Mouse (Mus musculus) megakaryocyte, embryonic 14.5 days (primary cell): ENCODE measurements at regions not wholly inside any gene's neighbourhood (a gene's known extent, or its start where the extent isn't known, plus 50 kb on each side); places are given as distances from the start of the nearest gene placed in this dataset.

Experiments
- FLI1 ChIP-seq: IDR thresholded peaks from 2 replicates; pipeline ENCODE4 v1.6.1; 2012; ENCODE audit warnings: low read length, inconsistent platforms, mixed read lengths
- GATA1 ChIP-seq: IDR thresholded peaks from 3 replicates; pipeline ENCODE4 v1.6.1; 2012; ENCODE audit warnings: mixed read lengths, low read length, inconsistent platforms, borderline replicate concordance

DNA sequence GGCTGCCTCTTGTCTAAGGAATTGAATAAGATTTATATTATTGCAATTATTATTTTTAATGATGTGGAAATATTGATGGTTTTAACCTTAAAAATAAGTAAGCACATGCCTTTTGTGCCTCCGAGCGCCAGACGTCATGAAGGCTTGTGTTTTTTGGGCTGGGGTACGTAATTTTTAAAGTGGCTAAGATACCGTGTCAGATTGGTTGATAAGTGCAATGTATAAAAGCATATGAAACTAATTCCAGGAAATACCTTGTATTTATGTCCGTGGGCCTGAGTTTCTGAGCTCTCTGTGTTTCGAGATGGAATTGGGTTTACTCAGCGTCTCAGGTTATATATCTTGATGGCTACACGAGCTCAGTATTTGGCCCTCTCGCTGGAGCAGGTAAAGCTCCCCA, 414.7 kb downstream of the Med13l start:
- TF ChIP-seq GATA1 (no peak), FLI1 (no peak)
